Mouse (Mus musculus) kidney, adult 2 months (tissue): ENCODE results near the gene Hcst. TPM values are rescaled to one million over a fixed set of nuclear protein-coding genes. Genes with fewer than 3 reads are reported as not detected.

ENCODE experiments used
- DNase-seq: peaks from one replicate; pipeline ENCODE4 v3.0.0; 2021
- H3K27ac ChIP-seq: fragments of 200-500 bp; 2 replicates; pipeline ENCODE4 v1.5.1; 2012; ENCODE audit warnings: low read depth, low read length, control low read depth, inconsistent platforms; ENCODE audit not compliant: insufficient read depth
- H3K27me3 ChIP-seq: fragments of 200-500 bp; replicated peaks from 2 replicates; pipeline ENCODE4 v1.6.1; 2012; ENCODE audit warnings: mild to moderate bottlenecking, moderate library complexity, low read length, inconsistent platforms; ENCODE audit not compliant: control insufficient read depth, insufficient read depth
- H3K36me3 ChIP-seq: fragments of 200-500 bp; 2 replicates; pipeline ENCODE4 v1.6.1; 2012; ENCODE audit warnings: mild to moderate bottlenecking, moderate library complexity, low read length, inconsistent platforms; ENCODE audit not compliant: control insufficient read depth, insufficient read depth
- H3K4me1 ChIP-seq: fragments of 200-500 bp; 2 replicates; pipeline ENCODE4 v1.6.1; 2011; ENCODE audit warnings: low read length; ENCODE audit not compliant: control insufficient read depth, insufficient read depth
- H3K4me3 ChIP-seq: fragments of 200-500 bp; 2 replicates; pipeline ENCODE4 v1.5.1; 2011; ENCODE audit warnings: mild to moderate bottlenecking, low read depth, low read length, control low read depth; ENCODE audit not compliant: insufficient read depth
- CTCF ChIP-seq: fragments of 200-500 bp; conservative IDR thresholded peaks from 2 replicates; pipeline ENCODE4 v1.5.1; 2011; ENCODE audit warnings: low read depth, mild to moderate bottlenecking, control low read depth, low read length, moderate library complexity, mixed read lengths; ENCODE audit not compliant: insufficient read depth, insufficient read length
- POLR2A ChIP-seq: fragments of 200-500 bp; IDR thresholded peaks from one replicate; pipeline ENCODE4 v1.6.1; 2011; ENCODE audit warnings: low read depth, low read length, control low read depth
- WGBS: fragments of 180-500 bp; shearing (Covaris S2); methylation state at CpG from one replicate; pipeline ENCODE4 v1.1.7; 2018; 5-methylcytosine and 5-hydroxymethylcytosine counted together
- polyA plus RNA-seq: library from polyadenylated mRNA; depleted of rRNA; stranded (reverse); fragments of >200 nt; gene quantifications from 2 replicates; pipeline ENCODE4 v1.2.3, GENCODE M21; 2012

Gene Hcst
- polyA plus RNA-seq, 1 experiment: 12.0 TPM

DNA sequence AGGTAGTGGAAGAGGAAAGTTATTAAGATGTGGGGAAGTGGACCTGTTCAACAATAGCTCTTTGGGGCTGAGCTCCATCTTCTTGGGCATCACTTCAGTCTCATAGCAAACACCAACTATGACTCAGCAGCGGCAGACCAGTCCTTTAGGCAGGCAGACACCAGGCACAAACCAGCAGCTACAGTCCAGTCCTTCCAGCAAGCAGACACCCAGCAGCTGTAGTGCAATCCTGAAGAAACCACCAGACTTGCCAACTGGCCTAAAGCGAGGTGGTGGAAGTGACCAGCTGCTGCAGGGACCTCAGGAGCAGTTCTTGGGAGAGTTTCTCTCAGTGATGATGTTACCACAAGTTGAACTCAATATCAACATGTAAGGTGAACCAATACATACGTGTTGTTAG is 11.0 kb downstream of the Hcst start:
- Histone ChIP-seq H3K4me3 (no peak overlapping the region), H3K4me1 (no peaks in the 10 kb centered on the region), H3K36me3 (no peaks in the 10 kb centered on the region), H3K27ac (no peak overlapping the region), H3K27me3 (no peaks in the 10 kb centered on the region; the same call in 1 of the 2 replicates)
- 85% methylated on average over 3 of the region's 3 CpGs for WGBS
- TF ChIP-seq CTCF (no peak), POLR2A (no peak)
- DNase-seq: no peak

DNA sequence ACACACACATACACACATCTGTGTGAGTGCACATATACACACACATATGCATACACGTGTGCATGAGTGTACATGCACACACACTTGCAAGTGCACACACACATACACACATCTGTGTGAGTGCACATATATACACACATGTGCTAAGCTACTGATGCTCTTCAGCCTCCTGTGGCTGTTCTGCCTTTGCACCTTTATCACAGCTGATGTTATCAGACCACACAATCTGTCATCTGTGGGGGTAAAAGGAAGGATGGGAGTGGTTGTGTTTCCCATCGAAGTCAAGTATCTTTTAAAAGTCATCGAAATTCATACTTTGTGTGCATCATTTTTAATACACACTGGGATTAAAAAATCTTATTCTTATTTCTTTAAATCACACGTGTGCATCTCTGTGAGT is 17.3 kb downstream of the Hcst start:
- no peak for DNase-seq
- H3K27ac ChIP-seq: no peak overlapping the region
- H3K4me1 ChIP-seq: no peaks in the 10 kb centered on the region
- no peaks in the 10 kb centered on the region for H3K36me3 ChIP-seq
- 69% methylated on average over 4 of the region's 4 CpGs for WGBS
- TF ChIP-seq CTCF: no peak
- TF ChIP-seq POLR2A: no peak
- H3K27me3 ChIP-seq: no peaks in the 10 kb centered on the region
- H3K4me3 ChIP-seq: no peak overlapping the region

DNA sequence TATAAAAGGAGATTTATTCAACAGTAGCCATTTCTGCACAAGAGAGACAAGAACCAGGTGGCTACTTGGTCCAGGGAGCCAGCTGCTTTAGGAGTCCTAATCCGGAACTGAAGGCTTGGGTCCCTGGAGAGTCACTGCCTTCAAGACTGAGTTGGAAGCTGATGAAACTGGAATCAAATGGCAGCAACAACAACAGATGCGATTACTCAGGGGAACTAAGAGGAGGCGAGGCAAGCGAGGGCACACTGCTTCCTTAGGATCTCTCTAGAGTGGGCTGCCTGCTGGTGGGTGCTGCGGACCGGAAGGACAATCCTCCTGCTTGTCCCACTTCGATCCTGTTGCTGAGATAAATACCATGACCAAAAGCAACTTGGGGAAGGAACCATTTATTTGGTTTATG is 20.0 kb downstream of the Hcst start:
- H3K4me3 ChIP-seq: no peak overlapping the region
- no peak overlapping the region for H3K27ac ChIP-seq
- WGBS: 31% methylated on average over 7 of the region's 7 CpGs
- DNase-seq: no peak
- no peaks in the 10 kb centered on the region for H3K4me1 ChIP-seq
- TF ChIP-seq CTCF (no peak), POLR2A (no peak)
- H3K27me3 ChIP-seq: no peaks in the 10 kb centered on the region
- H3K36me3 ChIP-seq: no peaks in the 10 kb centered on the region

DNA sequence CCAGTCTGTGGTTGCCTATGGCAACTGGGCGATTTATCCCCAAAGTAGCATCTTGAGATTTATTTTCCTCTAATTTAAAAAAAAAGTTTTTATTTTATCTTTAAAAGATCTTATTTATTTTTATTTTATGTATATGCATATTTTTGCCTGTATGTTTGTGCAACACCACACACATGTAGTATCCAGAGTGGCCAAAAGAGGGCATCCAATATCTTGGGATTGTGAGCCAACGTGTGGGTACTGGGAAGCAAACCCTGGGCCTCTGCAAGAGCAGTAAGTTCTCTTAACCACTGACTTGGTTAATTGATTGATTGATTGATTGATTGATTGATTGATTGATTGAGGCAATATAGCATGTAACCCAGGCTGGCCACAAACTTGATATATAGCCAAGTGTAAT is 24.8 kb downstream of the Hcst start:
- H3K27ac ChIP-seq: no peak overlapping the region
- no peak overlapping the region for H3K4me3 ChIP-seq
- no peak for TF ChIP-seq POLR2A
- TF ChIP-seq CTCF: no peak
- H3K36me3 ChIP-seq: no peaks in the 10 kb centered on the region
- no peaks in the 10 kb centered on the region for H3K27me3 ChIP-seq
- H3K4me1 ChIP-seq: no peaks in the 10 kb centered on the region
- WGBS: 52% methylated on average over 2 of the region's 2 CpGs
- DNase-seq: no peak

DNA sequence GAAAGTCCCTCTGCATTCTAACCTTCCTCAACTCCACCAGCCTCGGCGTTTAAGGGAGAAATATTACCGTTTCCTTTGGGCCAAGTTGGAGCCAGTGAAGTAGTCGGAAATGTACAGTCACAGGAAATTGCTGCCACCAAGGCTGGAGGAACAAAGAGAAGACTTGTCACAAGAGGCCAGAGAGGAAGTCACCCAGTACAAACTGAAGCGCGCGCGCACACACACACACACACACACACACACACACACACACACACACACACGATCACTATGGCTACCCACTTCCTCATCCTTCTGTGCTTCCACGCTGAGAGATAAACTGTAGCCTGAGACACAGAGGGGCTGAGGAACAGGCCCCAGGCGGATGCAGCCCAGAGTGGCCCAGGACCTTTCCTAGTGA is 25.3 kb downstream of the Hcst start:
- no peak overlapping the region for H3K4me3 ChIP-seq
- peak; percentile 56 for DNase-seq
- 39% methylated on average over 11 of the region's 11 CpGs for WGBS
- no peaks in the 10 kb centered on the region for H3K27me3 ChIP-seq
- no peaks in the 10 kb centered on the region for H3K4me1 ChIP-seq
- TF ChIP-seq POLR2A (no peak), CTCF (no peak)
- 0 out of 2 replicates have a peak overlapping the region, but pooled peaks have one; percentile 26 for H3K27ac ChIP-seq
- H3K36me3 ChIP-seq: no peaks in the 10 kb centered on the region

DNA sequence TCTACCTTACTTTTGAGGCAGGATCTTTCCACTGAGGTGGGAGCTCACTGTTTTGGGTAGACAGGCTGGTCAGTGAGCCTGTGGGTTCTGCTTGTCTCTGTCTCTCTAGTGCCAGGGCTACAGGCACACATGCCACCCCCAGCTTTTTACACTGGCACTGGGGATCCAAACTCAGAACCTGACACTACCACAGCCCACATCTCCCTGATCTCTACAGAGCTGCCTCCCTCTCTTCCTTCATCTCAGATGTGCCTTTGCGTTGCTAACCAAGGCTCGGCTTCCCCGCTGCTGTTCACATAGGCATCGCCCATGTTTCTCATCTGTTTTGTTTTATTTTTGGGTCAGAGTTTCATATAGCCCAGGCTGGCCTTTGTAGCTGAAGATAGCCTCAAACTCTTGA is 26.0 kb downstream of the Hcst start:
- Histone ChIP-seq H3K27me3 (no peaks in the 10 kb centered on the region), H3K4me1 (no peaks in the 10 kb centered on the region), H3K4me3 (no peak overlapping the region), H3K27ac (no peak overlapping the region), H3K36me3 (no peaks in the 10 kb centered on the region)
- TF ChIP-seq POLR2A (no peak), CTCF (no peak)
- WGBS: 81% methylated on average over 4 of the region's 4 CpGs
- DNase-seq: no peak

DNA sequence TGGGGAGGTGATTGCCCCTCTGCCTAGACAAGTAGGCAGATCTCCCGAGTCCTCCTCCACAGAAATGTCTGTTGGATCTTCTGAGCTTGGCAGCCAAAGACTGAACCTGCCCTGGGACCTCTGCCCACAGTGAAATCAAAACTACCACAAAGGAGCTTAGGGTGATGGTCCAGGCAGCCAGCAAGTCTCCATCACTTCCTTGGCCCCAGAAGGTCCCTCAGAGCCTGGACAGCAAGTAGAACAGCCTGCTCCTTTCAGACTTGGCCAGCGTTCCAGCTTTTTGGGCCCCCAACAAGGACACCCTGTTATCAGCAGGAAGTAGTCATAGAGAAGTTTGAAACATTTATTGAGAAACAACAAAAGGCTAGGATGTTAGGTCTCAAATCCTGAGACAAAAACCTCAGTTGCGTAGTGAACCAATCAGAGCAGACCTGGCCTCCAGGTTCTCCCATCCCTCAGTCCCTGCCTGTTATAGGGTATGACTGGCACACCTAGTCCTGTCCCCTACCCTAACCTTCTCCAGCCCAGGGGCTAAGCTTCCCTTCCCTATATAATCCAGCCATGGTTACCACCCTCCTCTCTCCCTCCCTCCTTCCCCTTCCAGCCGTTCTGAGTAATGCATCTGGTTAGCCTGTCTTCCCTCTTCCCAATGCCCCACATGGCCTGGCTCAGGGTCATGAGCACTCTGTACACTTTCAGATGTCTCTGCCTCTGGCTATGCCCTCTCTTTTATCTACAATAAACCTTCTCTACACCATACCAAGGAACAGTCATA is 26.7 kb downstream of the Hcst start:
- no peak overlapping the region for H3K27ac ChIP-seq
- H3K4me3 ChIP-seq: no peak overlapping the region
- H3K4me1 ChIP-seq: no peaks in the 10 kb centered on the region
- H3K36me3 ChIP-seq: no peaks in the 10 kb centered on the region
- no peak for DNase-seq
- WGBS: 59% methylated on average over 4 of the region's 4 CpGs
- TF ChIP-seq POLR2A (no peak), CTCF (no peak)
- no peaks in the 10 kb centered on the region for H3K27me3 ChIP-seq
